Mouse (Mus musculus) left cerebral cortex, postnatal 25 days (tissue): ENCODE results near the gene Ncf2. TPM values are rescaled to one million over a fixed set of nuclear protein-coding genes. Genes with fewer than 3 reads are reported as not detected.

ENCODE experiments used
- total RNA-seq, 2 experiments: library from RNA; stranded (reverse); gene quantifications; 2 replicates each; pipeline ENCODE4 v1.2.3; 2021

The Ncf2 gene
- total RNA-seq, 2 experiments from 2014 or later, result 4.1 to 4.7 TPM

Other genes starting within 250 kb of the Ncf2 start
- gene Apobec4, start 49.6 kb upstream of the Ncf2 start, total RNA-seq, result not detected
- gene Rgl1, start 33.8 kb upstream of the Ncf2 start, total RNA-seq, result 100 to 1,000 TPM; 121 to 148 TPM
- gene Arpc5, start 33.7 kb upstream of the Ncf2 start, total RNA-seq, result 100 to 1,000 TPM; 101 to 107 TPM
- 10 to 100 TPM; 91.8 to 94.1 TPM for gene Smg7, start 102.5 kb downstream of the Ncf2 start, total RNA-seq
- 100 to 1,000 TPM; 153 to 155 TPM for gene Nmnat2, start 154.8 kb downstream of the Ncf2 start, total RNA-seq